Mouse (Mus musculus): Measurements from ENCODE around the gene Il11. TPM values are rescaled to one million over a fixed set of nuclear protein-coding genes. Genes with fewer than 3 reads are reported as not detected.

Gene Il11
- polyA plus RNA-seq, 1 experiment from 2014 or later: not detected

GRCm38 (mm10) chr7:4776131-4776530, 6.5 kb downstream of the Il11 start:
- H3K4me2 ChIP-seq: no peak overlapping the region
- WGBS: 39% methylated on average over 10 of the region's 10 CpGs
- H3K9ac ChIP-seq: no peak overlapping the region
- DNase-seq (no peak), ATAC-seq (ENCODE audit: insufficient read depth) (no peak)
- no peaks in the 10 kb centered on the region for H3K9me3 ChIP-seq (ENCODE audit: low read depth, low read length)
- H3K4me1 ChIP-seq (ENCODE audit: insufficient read depth): no peaks in the 10 kb centered on the region
- H3K27me3 ChIP-seq (ENCODE audit: insufficient read depth, low read length): peaks cover 34% of the 10 kb centered on the region
- no peak overlapping the region for H3K27ac ChIP-seq (ENCODE audit: low read depth)
- H3K4me3 ChIP-seq (ENCODE audit: low read depth, low read length): no peak overlapping the region
- TF ChIP-seq CTCF (IDR thresholded peaks at IDR 0.05; ENCODE audit: low read depth): no peak
- H3K36me3 ChIP-seq (ENCODE audit: insufficient read depth): no peaks in the 10 kb centered on the region

DNA sequence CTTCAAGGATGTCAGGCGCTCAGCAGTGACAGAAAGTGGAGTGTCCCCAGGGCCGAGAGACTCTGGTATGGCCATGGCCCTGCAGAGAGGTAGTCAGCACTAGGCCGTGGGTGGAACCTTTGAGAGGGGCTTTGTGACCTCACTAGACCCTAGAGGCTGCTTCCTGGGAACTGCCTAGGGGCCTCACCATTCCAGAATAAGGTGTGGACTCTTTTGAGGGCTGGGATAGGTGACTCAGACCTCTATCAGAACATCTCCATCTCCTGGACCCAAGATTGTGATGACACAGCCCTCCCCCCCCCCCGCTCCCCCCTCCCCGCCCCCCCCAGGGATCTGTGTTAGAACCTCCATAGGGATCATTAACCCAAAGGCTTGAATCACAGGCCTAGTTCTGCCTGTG, 11.5 kb downstream of the Il11 start, which contains the start of gene Fam71e2:
Fam71e2 (minus strand) TSS at position 101 of the 400 bp plus-strand sequence.
- Histone ChIP-seq H3K4me3 (ENCODE audit: low read depth, low read length) (no peak within 1 kb of the TSS), H3K36me3 (ENCODE audit: insufficient read depth) (no peaks in the 10 kb centered on the region), H3K27ac (ENCODE audit: low read depth) (no peak within 1 kb of the TSS), H3K4me2 (no peak within 1 kb of the TSS), H3K27me3 (ENCODE audit: insufficient read depth, low read length) (peaks cover 5% of the 10 kb centered on the region), H3K4me1 (ENCODE audit: insufficient read depth) (no peaks in the 10 kb centered on the region), H3K9ac (no peak within 1 kb of the TSS), H3K9me3 (ENCODE audit: low read depth, low read length) (no peaks in the 10 kb centered on the region)
- no peak for ATAC-seq (ENCODE audit: insufficient read depth)
- no peak for TF ChIP-seq CTCF (IDR thresholded peaks at IDR 0.05; ENCODE audit: low read depth)
- WGBS: 74% methylated on average over 3 of the region's 5 CpGs
- DNase-seq: no peak

DNA sequence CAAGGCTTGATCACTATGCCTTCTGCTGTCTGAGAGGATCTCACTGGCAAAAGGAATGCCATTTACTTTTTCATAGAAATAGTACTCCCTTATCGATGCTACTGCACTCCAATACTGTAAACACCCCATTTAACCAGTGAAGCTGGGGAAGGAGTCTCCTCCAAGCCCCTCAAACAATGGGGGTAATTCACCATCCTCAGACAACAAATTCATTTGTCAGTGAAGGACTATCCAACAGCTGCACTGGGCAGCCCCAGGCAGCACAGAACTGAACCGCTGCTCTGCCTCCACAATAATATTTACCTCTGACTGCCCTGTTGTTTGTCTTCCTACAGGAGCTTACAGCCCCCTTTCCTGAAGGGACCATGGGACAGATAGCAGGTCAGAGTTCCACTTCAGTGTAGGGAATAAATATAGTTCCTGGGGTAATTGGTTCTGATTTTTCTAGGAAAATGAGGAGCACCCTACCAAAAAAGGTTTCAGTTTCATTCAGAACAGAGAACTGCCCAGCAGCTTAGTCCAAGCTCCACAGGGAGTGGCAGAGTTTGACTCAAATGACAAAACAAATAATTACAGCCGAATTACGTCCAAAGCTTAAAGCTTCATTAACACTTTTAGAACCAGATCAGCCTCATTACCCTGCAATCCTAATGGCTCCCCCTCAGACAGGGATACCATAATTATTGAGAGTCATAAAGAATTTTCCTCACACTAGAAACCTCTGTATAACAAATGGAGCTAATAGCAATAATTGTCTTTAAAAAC, 17.5 kb downstream of the Il11 start:
- Histone ChIP-seq H3K27me3 (ENCODE audit: insufficient read depth, low read length) (no peaks in the 10 kb centered on the region), H3K36me3 (ENCODE audit: insufficient read depth) (no peaks in the 10 kb centered on the region), H3K9ac (no peak overlapping the region), H3K9me3 (ENCODE audit: low read depth, low read length) (no peaks in the 10 kb centered on the region), H3K27ac (ENCODE audit: low read depth) (no peak overlapping the region), H3K4me3 (ENCODE audit: low read depth, low read length) (no peak overlapping the region), H3K4me2 (0 out of 2 replicates have a peak overlapping the region, but pooled peaks have one; percentile 10), H3K4me1 (ENCODE audit: insufficient read depth) (no peaks in the 10 kb centered on the region)
- WGBS: 17% methylated on average over 4 of the region's 4 CpGs
- no peak for TF ChIP-seq CTCF (IDR thresholded peaks at IDR 0.05; ENCODE audit: low read depth)
- ATAC-seq (ENCODE audit: insufficient read depth): no peak
- DNase-seq: no peak

DNA sequence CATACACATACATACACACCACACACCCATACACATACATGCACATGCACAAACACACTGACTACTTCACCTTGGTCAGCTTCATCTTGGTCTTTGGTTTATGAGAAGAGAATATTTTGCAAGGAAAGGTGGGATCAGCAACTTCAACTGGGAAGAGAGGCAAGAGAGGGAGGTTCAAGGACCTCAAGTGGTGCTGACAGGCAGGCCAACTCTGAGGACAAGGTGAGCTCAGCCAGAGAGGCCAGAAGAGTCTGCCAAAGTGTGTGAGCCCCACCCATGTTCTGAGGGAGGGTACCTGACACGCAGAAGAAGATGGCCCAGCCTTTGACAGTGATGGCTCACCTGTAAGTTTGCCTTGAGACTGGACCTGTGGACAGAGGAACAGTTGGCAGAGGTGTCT, 23.0 kb downstream of the Il11 start:
- ATAC-seq (ENCODE audit: insufficient read depth) (no peak), DNase-seq (no peak)
- no peaks in the 10 kb centered on the region for H3K9me3 ChIP-seq (ENCODE audit: low read depth, low read length)
- H3K4me1 ChIP-seq (ENCODE audit: insufficient read depth): no peaks in the 10 kb centered on the region
- H3K4me2 ChIP-seq: no peak overlapping the region
- no peaks in the 10 kb centered on the region for H3K27me3 ChIP-seq (ENCODE audit: insufficient read depth, low read length)
- no peak overlapping the region for H3K9ac ChIP-seq
- no peak for TF ChIP-seq CTCF (IDR thresholded peaks at IDR 0.05; ENCODE audit: low read depth)
- no peaks in the 10 kb centered on the region for H3K36me3 ChIP-seq (ENCODE audit: insufficient read depth)
- H3K4me3 ChIP-seq (ENCODE audit: low read depth, low read length): no peak overlapping the region
- 23% methylated on average over 1 of the region's 1 CpGs for WGBS
- no peak overlapping the region for H3K27ac ChIP-seq (ENCODE audit: low read depth)

DNA sequence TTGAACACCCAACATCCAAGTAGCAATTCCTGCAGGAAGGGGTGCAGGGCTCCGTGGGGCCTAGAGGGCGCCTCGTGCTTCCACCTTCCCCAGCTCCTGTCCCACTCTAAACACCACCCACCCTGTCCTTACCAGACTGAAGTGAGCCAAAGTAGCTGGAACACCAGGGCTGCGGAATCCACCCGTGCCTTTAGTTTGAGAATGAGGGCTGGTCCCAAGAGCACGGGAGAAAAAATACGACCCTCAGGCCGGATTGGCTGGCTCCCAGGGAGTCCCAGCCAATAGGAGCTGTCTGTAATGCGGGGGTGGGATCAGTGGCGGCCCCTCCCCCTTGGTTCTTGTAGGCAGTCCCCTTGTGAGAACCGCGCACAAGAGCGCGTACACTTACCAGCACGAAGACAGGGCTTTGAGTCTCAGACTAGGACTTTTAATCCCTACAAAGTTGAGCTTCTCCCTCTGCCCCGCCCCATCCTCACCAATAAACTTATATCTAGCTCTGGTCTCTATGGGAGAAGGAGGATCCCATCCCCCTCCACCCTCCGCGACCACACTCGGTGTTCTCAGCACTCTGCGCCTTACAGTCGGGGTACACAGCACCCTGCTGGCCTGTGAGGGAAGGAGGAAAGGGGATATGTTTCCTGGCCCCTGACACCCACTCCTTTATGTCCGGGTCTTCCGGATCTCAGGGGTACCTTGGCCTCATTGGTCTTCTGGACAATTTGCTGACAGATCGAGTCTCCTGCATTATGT, 29.7 kb downstream of the Il11 start, which contains the start of gene Cox6b2:
Cox6b2 (minus strand) TSS at position 274 of the 750 bp plus-strand sequence.
- ATAC-seq (ENCODE audit: insufficient read depth) (peak; percentile 94), DNase-seq (peak; percentile 96)
- Histone ChIP-seq H3K4me3 (ENCODE audit: low read depth, low read length) (peak within 1 kb of the TSS; percentile 41), H3K9ac (peak within 1 kb of the TSS; percentile 13; the same call in 1 of the 2 replicates), H3K36me3 (ENCODE audit: insufficient read depth) (no peaks in the 10 kb centered on the region), H3K9me3 (ENCODE audit: low read depth, low read length) (no peaks in the 10 kb centered on the region), H3K4me1 (ENCODE audit: insufficient read depth) (peaks cover 3% of the 10 kb centered on the region; the same call in 1 of the 2 replicates), H3K27me3 (ENCODE audit: insufficient read depth, low read length) (no peaks in the 10 kb centered on the region), H3K27ac (ENCODE audit: low read depth) (peak within 1 kb of the TSS; percentile 22; the same call in 1 of the 2 replicates), H3K4me2 (peak within 1 kb of the TSS; percentile 60)
- WGBS: 2% methylated on average over 24 of the region's 24 CpGs
- TF ChIP-seq CTCF (IDR thresholded peaks at IDR 0.05; ENCODE audit: low read depth): peak; percentile 27; the same call in 1 of the 2 replicates

- Histone ChIP-seq H3K9ac (peak overlapping the region; percentile 13; the same call in 1 of the 2 replicates), H3K4me2 (peak overlapping the region; percentile 60), H3K36me3 (ENCODE audit: insufficient read depth) (peaks cover under 1% of the 10 kb centered on the region; the same call in 1 of the 2 replicates), H3K9me3 (ENCODE audit: low read depth, low read length) (no peaks in the 10 kb centered on the region), H3K4me1 (ENCODE audit: insufficient read depth) (peaks cover 3% of the 10 kb centered on the region; the same call in 1 of the 2 replicates), H3K4me3 (ENCODE audit: low read depth, low read length) (peak overlapping the region; percentile 41), H3K27ac (ENCODE audit: low read depth) (0 out of 2 replicates have a peak overlapping the region, but pooled peaks have one; percentile 22), H3K27me3 (ENCODE audit: insufficient read depth, low read length) (no peaks in the 10 kb centered on the region)
- ATAC-seq (ENCODE audit: insufficient read depth) (peak; percentile 81), DNase-seq (peak; percentile 41)
- 2% methylated on average over 29 of the region's 30 CpGs for WGBS
- no peak for TF ChIP-seq CTCF (IDR thresholded peaks at IDR 0.05; ENCODE audit: low read depth)
Measured at GRCm38 (mm10) chr7:4751971-4752820, 30.5 kb downstream of the Il11 start.

All from lung, embryonic 14.5 days (tissue).